Mouse (Mus musculus): Measurements from ENCODE around the gene Klc4.

The Klc4 gene

GRCm38 (mm10) chr17:46589635-46590314, 56.0 kb downstream of the Klc4 start:
- DNase-seq (ENCODE audit: low spot score in 2 of 2): no peak

- no peak for DNase-seq (ENCODE audit: low spot score in 2 of 2)
These were observed 56.9 kb downstream of the Klc4 start for GRCm38 (mm10) chr17:46588913-46589312.

GRCm38 (mm10) chr17:46588173-46588572, 57.6 kb downstream of the Klc4 start:
- DNase-seq (ENCODE audit: low spot score in 2 of 2): no peak

DNA sequence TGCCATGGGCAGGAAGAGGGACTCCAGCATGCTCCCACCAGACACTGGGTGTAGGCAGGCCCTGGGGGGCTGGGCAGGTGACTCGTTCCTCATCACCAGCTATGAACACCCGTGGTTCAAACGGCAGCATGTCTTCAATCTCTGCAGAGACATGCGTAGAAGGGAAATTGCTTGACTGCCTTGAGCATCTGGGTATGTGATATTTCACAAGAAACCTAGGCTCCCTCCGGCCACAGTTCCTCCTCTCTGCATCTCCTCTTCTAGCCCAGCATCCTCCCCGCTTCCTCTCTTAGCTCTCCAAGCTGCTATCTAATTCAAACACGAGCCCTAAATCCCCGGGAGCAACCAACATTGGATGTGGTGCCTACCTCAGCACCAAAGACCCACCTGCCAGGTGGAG, 59.5 kb downstream of the Klc4 start:
- DNase-seq (ENCODE audit: low spot score in 2 of 2): no peak
